Mouse (Mus musculus): ENCODE data around the gene Tbxas1. TPM values are rescaled to one million over a fixed set of nuclear protein-coding genes. Genes with fewer than 3 reads are reported as not detected.

Tbxas1 gene
- total and polyA plus RNA-seq, 3 experiments, result not detected

DNA sequence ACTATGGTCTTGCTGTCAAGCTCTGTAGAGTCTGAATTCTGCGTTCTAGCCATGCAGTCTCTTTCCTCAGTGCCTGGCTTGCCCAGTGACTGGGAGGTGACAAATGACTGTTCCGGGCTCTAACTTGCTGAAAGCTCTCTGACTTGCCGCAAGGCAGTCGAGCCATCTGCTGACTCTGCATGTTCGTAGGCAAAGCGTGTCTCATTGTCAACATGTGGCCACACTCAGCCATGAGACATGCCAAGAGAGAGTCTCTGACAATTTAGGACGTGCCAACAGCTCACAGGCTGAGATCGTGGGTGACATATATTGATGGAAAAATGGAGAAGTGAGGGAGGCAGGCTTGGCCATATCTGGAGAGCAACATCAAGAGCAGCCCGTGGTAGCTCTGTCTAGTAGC, 37.6 kb downstream of the Tbxas1 start:
- Histone ChIP-seq H3K4me1 (ENCODE audit: control insufficient read depth in 1 of 2, insufficient read depth in 2 of 2) (no peaks in the 10 kb centered on the region), H3K9me3 (replicated peaks; ENCODE audit: low read length) (no peaks in the 10 kb centered on the region), H3K27me3 (replicated peaks) (no peaks in the 10 kb centered on the region), H3K4me3 (replicated peaks in 1 of 3; ENCODE audit: low read depth in 2 of 3, low read length in 2 of 3, poor library complexity in 1 of 3) (no peak overlapping the region), H3K4me2 (ENCODE audit: insufficient read depth, low read depth, poor library complexity, severe bottlenecking) (no peak overlapping the region), H3K9ac (ENCODE audit: insufficient read depth, low read depth) (no peak overlapping the region), H3K36me3 (replicated peaks in 1 of 2; ENCODE audit: control insufficient read depth in 1 of 2, insufficient read depth in 1 of 2, low read length in 1 of 2) (no peaks in the 10 kb centered on the region), H3K79me2 (replicated peaks; ENCODE audit: control insufficient read depth, extremely low read depth, insufficient read depth, poor library complexity, severe bottlenecking) (no peaks in the 10 kb centered on the region), H3K27ac (ENCODE audit: insufficient read depth, low read depth) (no peak overlapping the region)
- DNase-seq (ENCODE audit: extremely low read depth), result no peak
- dilution Hi-C loops (cut with MboI; ENCODE audit: extremely low pct_ligation_motif_present, extremely low pct_unique_long_range_greater_than_20kb, low sequenced_read_pairs), result no loop called here
- in situ Hi-C loops (cut with MboI; ENCODE audit: low pct_ligation_motif_present, low pct_unique_long_range_greater_than_20kb, low sequenced_read_pairs), result no loop called here
- TF ChIP-seq MEF2A (IDR thresholded peaks at IDR 0.05; ENCODE audit: borderline replicate concordance, low read depth, low read length) (no peak), ELF1 (IDR thresholded peaks at IDR 0.05; ENCODE audit: low read depth, low read length) (no peak), POLR2AphosphoS2 (IDR thresholded peaks at IDR 0.05; ENCODE audit: low read depth, low read length) (no peak), MAFK (IDR thresholded peaks at IDR 0.05; ENCODE audit: insufficient replicate concordance, low read length) (0 out of 2 replicates have a peak, but pooled peaks have one; percentile 38)

DNA sequence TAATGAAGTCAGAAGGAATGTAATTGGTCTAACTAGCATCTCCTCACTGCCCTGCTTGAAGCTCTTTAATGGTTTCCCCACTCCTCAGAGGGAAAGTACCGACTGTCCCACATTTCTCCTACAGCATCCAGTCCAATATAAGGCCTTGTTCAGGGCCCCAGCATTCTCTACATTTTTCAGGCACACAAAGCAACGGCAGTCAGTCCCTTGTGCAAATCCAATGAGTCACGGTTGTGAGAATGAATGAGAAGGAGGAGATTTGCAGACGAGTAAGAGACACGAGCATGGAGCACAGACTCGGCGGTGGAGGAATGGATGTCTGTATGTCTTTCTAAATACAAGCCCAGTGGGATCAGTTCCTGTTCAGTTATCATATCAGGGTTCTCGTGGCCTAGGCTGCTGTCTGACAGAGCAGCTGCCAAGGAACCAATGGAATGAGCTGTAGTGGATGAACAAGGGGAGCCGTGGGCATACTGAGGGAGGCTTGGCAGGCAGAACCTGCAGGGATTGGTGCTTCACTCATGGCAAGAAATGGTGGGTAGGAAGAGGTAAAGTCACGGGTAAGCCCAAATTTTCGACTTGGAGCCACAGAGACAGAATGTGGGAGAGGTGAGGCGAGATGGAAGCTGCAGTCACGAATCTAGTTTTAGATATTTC, 38.3 kb downstream of the Tbxas1 start:
- Histone ChIP-seq H3K4me2 (ENCODE audit: insufficient read depth, low read depth, poor library complexity, severe bottlenecking) (no peak overlapping the region), H3K27me3 (replicated peaks) (no peaks in the 10 kb centered on the region), H3K4me1 (ENCODE audit: control insufficient read depth in 1 of 2, insufficient read depth in 2 of 2) (no peaks in the 10 kb centered on the region), H3K9me3 (replicated peaks; ENCODE audit: low read length) (no peaks in the 10 kb centered on the region), H3K4me3 (replicated peaks in 1 of 3; ENCODE audit: low read depth in 2 of 3, low read length in 2 of 3, poor library complexity in 1 of 3) (no peak overlapping the region), H3K27ac (ENCODE audit: insufficient read depth, low read depth) (no peak overlapping the region), H3K36me3 (replicated peaks in 1 of 2; ENCODE audit: control insufficient read depth in 1 of 2, insufficient read depth in 1 of 2, low read length in 1 of 2) (no peaks in the 10 kb centered on the region), H3K79me2 (replicated peaks; ENCODE audit: control insufficient read depth, extremely low read depth, insufficient read depth, poor library complexity, severe bottlenecking) (no peaks in the 10 kb centered on the region), H3K9ac (ENCODE audit: insufficient read depth, low read depth) (no peak overlapping the region)
- in situ Hi-C loops (cut with MboI; ENCODE audit: low pct_ligation_motif_present, low pct_unique_long_range_greater_than_20kb, low sequenced_read_pairs), result no loop called here
- no peak for TF ChIP-seq USF2 (conservative IDR thresholded peaks at IDR 0.05; ENCODE audit: low read depth, low read length)
- no peak for TF ChIP-seq KAT2A (IDR thresholded peaks at IDR 0.05; ENCODE audit: insufficient replicate concordance, low read length)
- no peak for TF ChIP-seq PAX5 (IDR thresholded peaks at IDR 0.05; ENCODE audit: low read length)
- TF ChIP-seq JUN (IDR thresholded peaks at IDR 0.05; ENCODE audit: insufficient read depth, low read depth, low read length), result no peak
- TF ChIP-seq CTCF (conservative IDR thresholded peaks at IDR 0.05 in 1 of 2, IDR thresholded peaks at IDR 0.05 in 1 of 2; ENCODE audit: low read depth in 2 of 2, low read length in 2 of 2), result no peak
- no peak for TF ChIP-seq TBP (conservative IDR thresholded peaks at IDR 0.05; ENCODE audit: low read depth, low read length)
- TF ChIP-seq ZNF384 (IDR thresholded peaks at IDR 0.05; ENCODE audit: low read depth, low read length), result no peak
- TF ChIP-seq NRF1 (IDR thresholded peaks at IDR 0.05; ENCODE audit: low read depth, low read length), result no peak
- no peak for TF ChIP-seq MYC (IDR thresholded peaks at IDR 0.05; ENCODE audit: low read depth, low read length)
- dilution Hi-C loops (cut with MboI; ENCODE audit: extremely low pct_ligation_motif_present, extremely low pct_unique_long_range_greater_than_20kb, low sequenced_read_pairs), result no loop called here
- DNase-seq (ENCODE audit: extremely low read depth), result no peak

DNA sequence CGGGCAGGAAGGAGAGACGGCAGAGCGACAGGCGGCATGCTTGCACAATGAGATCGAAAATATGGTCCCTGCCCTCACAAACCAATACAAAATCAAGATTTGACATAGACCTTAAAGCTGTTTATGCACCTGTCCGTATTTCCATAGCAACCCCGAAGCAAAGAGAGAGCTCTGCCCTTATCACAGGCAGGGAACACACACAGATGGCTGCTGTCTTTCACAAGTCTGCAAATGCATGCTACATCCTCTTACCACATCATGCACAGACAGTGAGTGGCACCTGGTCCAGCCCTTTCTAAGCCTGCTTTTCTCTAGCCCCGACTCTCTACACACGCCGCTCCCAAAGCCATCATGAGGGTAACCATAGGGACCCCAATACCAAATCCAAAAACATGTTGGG, 39.0 kb downstream of the Tbxas1 start:
- H3K4me1 ChIP-seq (ENCODE audit: control insufficient read depth in 1 of 2, insufficient read depth in 2 of 2), result no peaks in the 10 kb centered on the region
- no peak overlapping the region for H3K27ac ChIP-seq (ENCODE audit: insufficient read depth, low read depth)
- TF ChIP-seq UBTF (IDR thresholded peaks at IDR 0.05; ENCODE audit: low read depth, low read length) (no peak), ELF1 (IDR thresholded peaks at IDR 0.05; ENCODE audit: low read depth, low read length) (no peak), USF2 (conservative IDR thresholded peaks at IDR 0.05; ENCODE audit: low read depth, low read length) (no peak), ZKSCAN1 (IDR thresholded peaks at IDR 0.05; ENCODE audit: borderline replicate concordance, low read depth, low read length) (no peak), CHD2 (IDR thresholded peaks at IDR 0.05; ENCODE audit: low read length) (no peak), JUN (IDR thresholded peaks at IDR 0.05; ENCODE audit: insufficient read depth, low read depth, low read length) (no peak), SMC3 (IDR thresholded peaks at IDR 0.05; ENCODE audit: low read depth, low read length) (no peak), RCOR1 (conservative IDR thresholded peaks at IDR 0.05; ENCODE audit: low read depth, low read length) (no peak), ZNF384 (IDR thresholded peaks at IDR 0.05; ENCODE audit: low read depth, low read length) (no peak), RAD21 (IDR thresholded peaks at IDR 0.05; ENCODE audit: low read depth, low read length) (no peak), IRF4 (IDR thresholded peaks at IDR 0.05; ENCODE audit: low read depth, low read length) (no peak), JUND (conservative IDR thresholded peaks at IDR 0.05; ENCODE audit: low read depth, low read length) (no peak), CTCF (conservative IDR thresholded peaks at IDR 0.05 in 1 of 2, IDR thresholded peaks at IDR 0.05 in 1 of 2; ENCODE audit: low read depth in 2 of 2, low read length in 2 of 2) (no peak), ZMIZ1 (IDR thresholded peaks at IDR 0.05; ENCODE audit: low read depth, low read length) (no peak), NELFE (IDR thresholded peaks at IDR 0.05; ENCODE audit: low read depth, low read length) (no peak), TCF12 (IDR thresholded peaks at IDR 0.05; ENCODE audit: low read depth, low read length) (no peak), POLR2A (IDR thresholded peaks at IDR 0.05; ENCODE audit: low read depth, low read length) (no peak), MXI1 (IDR thresholded peaks at IDR 0.05; ENCODE audit: low read depth, low read length) (no peak)

More for the DNA sequence above, 39.0 kb downstream of the Tbxas1 start:
- in situ Hi-C loops (cut with MboI; ENCODE audit: low pct_ligation_motif_present, low pct_unique_long_range_greater_than_20kb, low sequenced_read_pairs), result no loop called here
- Histone ChIP-seq H3K27me3 (replicated peaks) (no peaks in the 10 kb centered on the region), H3K9me3 (replicated peaks; ENCODE audit: low read length) (no peaks in the 10 kb centered on the region), H3K4me3 (replicated peaks in 1 of 3; ENCODE audit: low read depth in 2 of 3, low read length in 2 of 3, poor library complexity in 1 of 3) (no peak overlapping the region), H3K4me2 (ENCODE audit: insufficient read depth, low read depth, poor library complexity, severe bottlenecking) (no peak overlapping the region), H3K79me2 (replicated peaks; ENCODE audit: control insufficient read depth, extremely low read depth, insufficient read depth, poor library complexity, severe bottlenecking) (no peaks in the 10 kb centered on the region), H3K36me3 (replicated peaks in 1 of 2; ENCODE audit: control insufficient read depth in 1 of 2, insufficient read depth in 1 of 2, low read length in 1 of 2) (no peaks in the 10 kb centered on the region), H3K9ac (ENCODE audit: insufficient read depth, low read depth) (no peak overlapping the region)
- dilution Hi-C loops (cut with MboI; ENCODE audit: extremely low pct_ligation_motif_present, extremely low pct_unique_long_range_greater_than_20kb, low sequenced_read_pairs), result no loop called here
- no peak for DNase-seq (ENCODE audit: extremely low read depth)

All from CH12.LX (cell line).